Mouse (Mus musculus): ENCODE results near the gene Plcb2.

GRCm38 (mm10) chr2:118730622-118730915, 2.3 kb upstream of the Plcb2 start:
- TF ChIP-seq CTCF (IDR thresholded peaks at IDR 0.05; ENCODE audit: low read depth) = peak; percentile 88
- TF ChIP-seq EP300 (optimal IDR thresholded peaks at IDR 0.05) = no peak

Measured in stomach, postnatal 0 days (tissue).